Mouse (Mus musculus): ENCODE measurements around the gene Slc30a5. TPM values are rescaled to one million over a fixed set of nuclear protein-coding genes. Genes with fewer than 3 reads are reported as not detected.
"Not testable (repeated sequence)": the region's sequence is repeated elsewhere in the genome, so short reads cannot be mapped to it uniquely, and the experiment has no call there.

The Slc30a5 gene
- total RNA-seq, 2 experiments from 2014 or later, result 9.4 to 10.7 TPM

DNA sequence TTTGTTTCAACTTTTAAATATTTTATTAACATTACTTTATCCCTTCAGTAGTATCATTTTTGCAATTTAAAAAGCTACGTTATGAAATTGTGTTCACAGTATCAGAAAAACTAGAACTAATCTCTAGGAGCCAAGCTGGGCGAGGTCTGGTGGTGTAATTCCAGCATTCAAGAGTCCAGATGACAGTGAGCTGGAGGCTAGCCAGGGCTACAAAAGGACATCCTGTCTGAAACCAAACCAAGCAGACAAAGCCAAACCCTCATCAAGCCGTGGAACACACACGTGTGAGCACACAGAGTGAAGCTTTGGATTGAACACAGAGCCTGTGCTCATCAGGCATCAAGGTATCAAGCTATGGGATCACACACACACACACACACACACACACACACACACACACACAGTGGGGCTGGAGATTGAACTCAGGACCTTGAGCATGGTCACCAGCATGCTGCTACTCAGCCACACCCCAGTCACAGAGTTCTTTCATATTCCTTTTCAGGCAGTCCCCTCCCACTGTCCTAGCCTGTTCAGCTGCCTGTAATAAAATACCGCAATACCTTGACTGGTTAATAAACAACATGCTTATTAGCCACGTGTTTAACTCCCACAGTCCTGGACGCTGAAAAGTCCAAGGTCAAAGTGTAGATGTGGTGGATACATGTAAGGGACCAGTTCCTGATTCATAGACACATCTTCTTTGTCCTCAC lies 9.9 kb upstream of the Slc30a5 start:
- DNase-seq (ENCODE audit: low spot score), result peak; percentile 61

- DNase-seq (ENCODE audit: low spot score), result no peak
Measured at GRCm38 (mm10) chr13:100841741-100842140, 8.5 kb upstream of the Slc30a5 start.

GRCm38 (mm10) chr13:100834777-100835176 lies 1.6 kb upstream of the Slc30a5 start:
- no peak for DNase-seq (ENCODE audit: low spot score)

GRCm38 (mm10) chr13:100833640-100834002 lies 394 bp upstream of the Slc30a5 start:
- DNase-seq (ENCODE audit: low spot score), result no peak

DNA sequence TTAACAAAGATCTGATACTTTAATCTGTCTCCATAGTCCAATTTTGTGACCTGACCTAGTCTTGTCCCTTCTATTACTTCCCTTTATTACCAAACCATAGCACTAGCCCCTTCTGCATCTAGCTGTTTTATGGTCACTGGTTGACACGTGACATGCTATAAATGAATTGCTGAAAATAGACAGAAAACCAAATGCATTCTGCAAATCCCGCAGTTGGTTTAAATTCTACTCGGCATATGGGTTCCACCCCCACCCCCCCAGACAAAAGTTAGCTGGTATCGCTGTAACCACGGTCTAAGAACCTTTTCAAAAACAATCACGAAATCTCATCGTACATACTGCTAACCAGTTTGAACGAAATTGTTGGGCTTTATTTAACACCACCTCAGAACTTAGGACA lies 1.0 kb downstream of the Slc30a5 start:
- no peak for DNase-seq (ENCODE audit: low spot score)

GRCm38 (mm10) chr13:100831123-100831522 lies 2.1 kb downstream of the Slc30a5 start:
- DNase-seq (ENCODE audit: low spot score), result no peak

GRCm38 (mm10) chr13:100825627-100826410 lies 7.4 kb downstream of the Slc30a5 start:
- DNase-seq (ENCODE audit: low spot score), result no peak

- DNase-seq (ENCODE audit: low spot score), result no peak
Measured at GRCm38 (mm10) chr13:100824916-100825315, 8.3 kb downstream of the Slc30a5 start.

DNA sequence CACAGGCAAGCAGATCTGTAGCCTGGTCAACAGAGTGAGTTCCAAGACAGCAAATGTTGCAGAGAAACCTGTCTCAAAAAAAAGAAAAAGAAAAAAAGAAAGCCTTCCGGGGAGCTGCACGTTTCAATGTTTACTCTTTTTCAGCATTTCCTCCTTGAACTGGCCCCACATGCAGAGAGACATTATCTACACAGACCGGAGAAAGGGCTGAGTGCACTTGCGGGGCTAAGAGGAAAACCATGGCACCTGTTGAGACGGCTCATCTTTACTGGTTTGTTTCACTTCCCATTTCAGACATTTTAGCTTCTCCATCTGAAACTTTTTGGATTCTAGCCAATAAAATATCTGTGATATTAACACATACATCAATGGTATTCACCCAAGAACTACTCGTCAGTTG lies 8.9 kb downstream of the Slc30a5 start:
- DNase-seq (ENCODE audit: low spot score), result no peak

- DNase-seq (ENCODE audit: low spot score), result no peak
Measured at GRCm38 (mm10) chr13:100823863-100824262, 9.4 kb downstream of the Slc30a5 start.

DNA sequence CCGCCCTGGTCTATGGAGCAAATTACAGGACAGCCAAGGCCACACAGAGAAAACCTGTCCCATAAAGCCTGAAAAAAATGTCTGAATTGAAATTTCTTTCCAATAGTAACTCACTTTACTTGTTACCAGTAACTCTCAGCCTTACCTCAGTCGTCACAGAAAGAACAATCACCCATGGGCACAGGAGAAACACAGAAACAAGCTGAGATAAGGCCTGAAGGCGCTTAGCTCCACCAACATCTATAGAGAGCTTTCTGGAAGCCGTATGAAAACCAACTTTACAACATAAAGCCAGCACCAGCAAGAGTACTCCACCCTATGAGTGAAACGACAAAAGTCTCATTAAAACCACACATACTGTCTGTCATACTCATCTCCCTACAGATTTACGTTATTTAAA lies 18.8 kb downstream of the Slc30a5 start:
- DNase-seq (ENCODE audit: low spot score), result no peak

GRCm38 (mm10) chr13:100805776-100806175 lies 27.5 kb downstream of the Slc30a5 start:
- no peak for DNase-seq (ENCODE audit: low spot score)

DNA sequence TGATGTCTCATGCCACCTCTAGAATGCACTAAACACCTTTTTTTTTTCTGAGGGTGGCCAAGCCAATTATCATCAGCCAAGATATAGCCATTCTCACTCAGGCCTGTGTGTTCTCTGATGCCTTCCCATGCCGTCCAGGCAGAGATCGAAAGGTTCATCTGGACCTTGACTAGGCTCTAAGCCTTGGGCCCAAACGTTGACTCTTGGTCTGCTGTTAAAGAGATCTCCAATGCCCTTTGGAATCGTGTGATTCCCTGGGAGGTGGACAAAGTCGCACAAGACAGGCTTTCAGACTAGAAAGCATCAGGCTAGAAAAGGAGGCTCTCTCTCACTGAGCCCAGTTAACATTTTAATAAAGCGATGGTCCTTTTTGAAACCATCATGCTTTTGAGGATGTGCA lies 36.1 kb downstream of the Slc30a5 start:
- DNase-seq (ENCODE audit: low spot score), result no peak

- no peak for DNase-seq (ENCODE audit: low spot score)
Measured at GRCm38 (mm10) chr13:100789083-100789482, 44.1 kb downstream of the Slc30a5 start.

GRCm38 (mm10) chr13:100788057-100788456 lies 45.2 kb downstream of the Slc30a5 start:
- DNase-seq (ENCODE audit: low spot score), result not testable (repeated sequence)

- no peak for DNase-seq (ENCODE audit: low spot score)
Measured at GRCm38 (mm10) chr13:100787316-100788010, 45.8 kb downstream of the Slc30a5 start.

- peak; percentile 91 for DNase-seq (ENCODE audit: low spot score)
Measured at GRCm38 (mm10) chr13:100786414-100786867, 46.8 kb downstream of the Slc30a5 start, which contains the start of gene Ccnb1. TSS of gene Ccnb1 (minus strand) at chr13:100786570.

GRCm38 (mm10) chr13:100785806-100786413 lies 47.3 kb downstream of the Slc30a5 start:
- DNase-seq (ENCODE audit: low spot score), result no peak

GRCm38 (mm10) chr13:100777491-100777890 lies 55.7 kb downstream of the Slc30a5 start:
- DNase-seq (ENCODE audit: low spot score), result no peak

DNA sequence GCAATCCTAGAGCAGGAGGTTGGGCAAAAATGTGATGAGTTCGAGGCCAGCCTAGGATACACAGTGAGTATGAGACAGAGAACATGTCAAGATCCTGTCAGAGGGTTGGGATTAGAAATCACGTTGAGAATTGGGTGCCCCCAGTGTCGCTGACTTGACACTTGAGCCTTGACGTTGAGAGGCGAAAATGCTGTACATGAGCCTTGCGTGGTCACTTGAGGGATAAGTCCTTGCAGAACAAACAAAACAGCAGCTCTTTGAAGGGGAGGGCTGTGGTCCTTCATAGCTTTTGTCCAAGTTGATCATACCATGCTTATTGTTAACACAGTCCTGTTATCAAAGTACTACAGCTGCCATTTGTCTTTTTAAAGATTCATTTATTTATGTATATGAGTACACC lies 56.5 kb downstream of the Slc30a5 start:
- no peak for DNase-seq (ENCODE audit: low spot score)

DNA sequence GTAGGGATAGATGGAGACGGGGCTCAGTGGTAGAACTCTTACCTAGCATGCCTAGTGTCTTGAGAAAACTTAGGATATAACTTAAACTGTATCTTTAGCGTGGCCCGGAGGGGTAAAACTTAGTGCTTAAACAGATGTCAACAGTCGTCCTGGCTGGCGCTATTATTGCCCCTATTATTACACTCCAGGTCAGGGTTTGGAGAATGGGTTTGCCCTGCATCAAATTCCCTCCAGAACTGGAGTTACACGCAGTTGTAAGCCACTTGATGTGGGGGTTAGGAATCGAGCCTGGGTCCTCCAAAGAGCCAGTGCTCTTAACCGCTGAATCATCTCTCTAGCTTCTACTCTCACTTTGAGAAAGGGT lies 57.2 kb downstream of the Slc30a5 start:
- DNase-seq (ENCODE audit: low spot score), result no peak
